Mouse (Mus musculus) erythroblast, embryonic 14.5 days (primary cell): Measurements from ENCODE around the gene Dgat2.

Experiments
- GATA1 ChIP-seq: IDR thresholded peaks from 2 replicates; pipeline ENCODE4 v1.6.1; 2012; ENCODE audit warnings: low read length, inconsistent platforms, mixed read lengths
- TAL1 ChIP-seq: IDR thresholded peaks from 3 replicates; pipeline ENCODE4 v1.6.1; 2012; ENCODE audit warnings: low read length, inconsistent platforms, mixed read lengths

DNA sequence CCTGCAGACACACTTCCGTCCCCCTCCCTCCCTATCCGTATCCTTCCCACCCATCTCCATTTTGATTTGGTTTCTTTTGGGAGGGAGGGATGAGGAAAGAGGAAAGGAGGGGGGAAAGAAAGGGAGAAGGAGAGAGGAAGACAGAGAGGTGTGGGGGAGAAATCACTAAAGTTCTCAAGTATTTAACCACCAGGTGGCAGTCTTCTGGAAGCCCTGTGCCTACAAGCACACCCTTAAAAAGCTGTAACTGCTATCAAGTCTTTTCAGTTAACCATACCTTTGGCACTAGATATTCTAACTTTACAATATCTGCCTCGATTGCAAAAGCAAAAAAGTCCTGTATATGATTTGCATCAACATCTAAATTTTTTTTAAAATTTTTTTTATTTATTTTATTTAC, 75.0 kb downstream of the Dgat2 start:
- TF ChIP-seq GATA1 (no peak), TAL1 (no peak)
